Mouse (Mus musculus) liver, embryonic 14.5 days (tissue): ENCODE data around the gene Hs3st3b1.

Experiments used
- CTCF ChIP-seq: IDR thresholded peaks from 2 replicates; pipeline ENCODE4 v1.5.1; 2016; ENCODE audit warnings: antibody characterized with exemption, low read depth, control low read depth
- EP300 ChIP-seq: IDR thresholded peaks from 2 replicates; pipeline ENCODE4 v1.6.1; 2016; ENCODE audit warnings: antibody characterized with exemption, low read depth

DNA sequence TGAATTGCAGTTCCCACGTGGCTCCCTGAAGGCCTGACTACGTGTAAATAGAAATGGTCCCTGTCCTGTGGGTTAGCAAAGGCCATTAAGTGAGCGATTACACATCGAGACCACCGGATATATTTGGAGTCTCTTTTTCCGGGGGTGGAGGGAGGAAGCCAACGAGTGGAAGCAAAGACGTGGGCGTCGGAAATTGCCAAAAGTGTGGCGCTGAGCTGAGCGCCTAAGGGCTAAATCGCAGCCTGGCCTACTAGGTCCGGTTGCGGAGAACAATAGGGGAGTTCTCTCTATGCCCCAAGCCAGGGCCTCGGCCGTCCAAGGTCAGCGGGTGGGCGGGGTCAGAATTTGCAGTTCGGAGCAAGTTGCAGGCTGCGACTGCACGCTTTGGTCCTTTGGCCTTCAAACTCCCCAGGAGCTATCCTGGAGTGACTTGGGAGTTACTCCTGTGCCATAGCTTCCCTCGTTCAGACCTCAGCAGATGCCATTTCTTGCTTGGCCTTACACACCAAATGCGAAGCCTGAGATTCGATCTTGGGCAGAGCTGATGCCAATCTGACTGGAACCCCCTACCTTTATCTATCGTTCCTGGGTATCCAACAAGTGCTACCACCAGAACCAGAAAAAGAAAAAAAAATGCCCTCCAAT is 2.3 kb upstream of the Hs3st3b1 start:
- TF ChIP-seq CTCF (no peak), EP300 (no peak)
